Mouse (Mus musculus) stomach, postnatal 0 days (tissue): ENCODE data around the gene Srcap. TPM values are rescaled to one million over a fixed set of nuclear protein-coding genes. Genes with fewer than 3 reads are reported as not detected.

ENCODE experiments used
- ATAC-seq: fragments of 200-750 bp; cut with Nextera tagmentation; 2 replicates; pipeline ENCODE4 v1.8.0; 2017; ENCODE audit not compliant: low FRiP score, low TSS enrichment
- DNase-seq: peaks from one replicate; pipeline ENCODE4 v3.0.0-alpha.2; 2016; ENCODE audit warnings: low spot score
- H3K27ac ChIP-seq: fragments of 300-500 bp; sonication (generic); replicated peaks from 2 replicates; pipeline ENCODE4 v1.5.1; 2014; ENCODE audit warnings: mild to moderate bottlenecking, control low read depth
- H3K27me3 ChIP-seq: fragments of 300-500 bp; sonication (generic); 2 replicates; pipeline ENCODE4 v1.6.1; 2014; ENCODE audit warnings: low read length; ENCODE audit not compliant: control insufficient read depth, insufficient read depth
- H3K36me3 ChIP-seq: fragments of 300-500 bp; sonication (generic); 2 replicates; pipeline ENCODE4 v1.6.1; 2014; ENCODE audit warnings: low read length, mixed read lengths; ENCODE audit not compliant: control insufficient read depth, insufficient read depth
- H3K4me1 ChIP-seq: fragments of 300-500 bp; sonication (generic); replicated peaks from 2 replicates; pipeline ENCODE4 v1.6.1; 2014; ENCODE audit warnings: antibody characterized with exemption; ENCODE audit not compliant: control insufficient read depth, insufficient read depth
- H3K4me2 ChIP-seq: fragments of 300-500 bp; sonication (generic); replicated peaks from 2 replicates; pipeline ENCODE4 v1.6.1; 2014; ENCODE audit warnings: low read depth, mild to moderate bottlenecking, control low read depth, moderate library complexity
- H3K4me3 ChIP-seq: fragments of 300-500 bp; sonication (generic); 2 replicates; pipeline ENCODE4 v1.5.1; 2014; ENCODE audit warnings: low read depth, low read length, control low read depth
- H3K9ac ChIP-seq: fragments of 300-500 bp; sonication (generic); 2 replicates; pipeline ENCODE4 v1.6.1; 2014; ENCODE audit warnings: mild to moderate bottlenecking, low read length, control low read depth, mixed read lengths
- H3K9me3 ChIP-seq: fragments of 300-500 bp; sonication (generic); 2 replicates; pipeline ENCODE4 v1.6.1; 2016; ENCODE audit warnings: low read length; ENCODE audit not compliant: control insufficient read depth
- CTCF ChIP-seq: IDR thresholded peaks from 2 replicates; pipeline ENCODE4 v1.5.1; 2016; ENCODE audit warnings: antibody characterized with exemption, low read depth, mild to moderate bottlenecking, moderate library complexity
- EP300 ChIP-seq: optimal IDR thresholded peaks from 2 replicates; pipeline ENCODE3; 2016; ENCODE audit warnings: antibody characterized with exemption
- WGBS: fragments of 180-500 bp; shearing (Covaris S2); extraction: QIAGEN DNeasy Blood & Tissue Kit; methylation state at CpG from one replicate; pipeline ENCODE4 v1.1.7; 2014; 5-methylcytosine and 5-hydroxymethylcytosine counted together
- polyA plus RNA-seq: library from polyadenylated mRNA; unstranded; fragments of >200 nt; fragmentation: Nextera tagmentation; extraction: Ambion mirVana; gene quantifications from 2 replicates; pipeline ENCODE4 v1.2.1, GENCODE M21; 2015

The Srcap gene
- polyA plus RNA-seq, 1 experiment from 2014 or later, result 13.0 TPM

DNA sequence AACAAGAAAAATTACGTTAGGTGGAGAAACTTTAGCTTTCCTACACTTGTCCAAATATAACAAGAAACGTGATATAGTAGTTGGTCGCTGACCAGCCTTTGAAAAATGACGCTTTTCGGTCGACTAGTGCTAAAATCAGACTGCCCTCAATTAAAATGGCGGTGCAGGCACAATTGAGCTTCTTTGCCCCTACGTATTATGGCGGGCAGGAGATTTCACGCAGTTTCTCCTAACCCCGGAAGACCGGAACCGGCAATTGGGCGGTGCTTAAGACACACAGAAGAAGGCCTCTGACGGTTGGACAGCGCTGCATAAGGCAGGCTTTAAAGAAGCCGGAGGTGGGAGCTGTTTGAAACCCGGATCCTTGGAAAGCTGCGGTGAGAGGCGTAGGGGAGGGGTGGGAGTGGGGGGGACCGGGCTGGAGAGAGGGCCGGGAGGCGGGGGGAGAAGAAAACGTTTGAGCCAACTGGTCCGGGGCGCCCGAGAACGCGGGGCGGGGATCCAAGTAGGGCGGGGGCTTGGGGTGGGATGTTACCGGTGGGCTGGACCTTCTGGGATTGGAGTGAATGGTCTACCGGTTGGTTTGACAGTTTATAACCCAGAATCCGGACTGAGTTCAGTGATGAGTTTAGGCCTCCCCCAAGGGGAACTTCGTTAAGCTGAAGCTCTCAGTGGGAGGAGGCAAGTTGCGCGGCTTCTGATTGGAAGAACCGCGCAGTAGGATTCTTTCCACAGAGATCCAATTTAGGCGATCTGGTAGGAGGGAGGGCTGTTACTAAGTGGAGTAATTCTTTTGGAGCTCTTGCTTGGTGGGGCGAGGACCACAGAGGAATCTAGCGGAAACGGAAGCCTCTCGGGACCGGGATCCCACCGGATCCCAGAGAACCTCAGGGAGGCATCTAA, 40.8 kb upstream of the Srcap start:
- Histone ChIP-seq H3K9me3 (no peaks in the 10 kb centered on the region), H3K9ac (peak overlapping the region; percentile 89), H3K27me3 (no peaks in the 10 kb centered on the region), H3K4me3 (peak overlapping the region; percentile 75), H3K27ac (peak overlapping the region; percentile 99), H3K4me2 (peak overlapping the region; percentile 78), H3K4me1 (no peaks in the 10 kb centered on the region), H3K36me3 (peaks cover 19% of the 10 kb centered on the region)
- peak; percentile 88 for TF ChIP-seq EP300
- no peak; the same call in 1 of the 2 replicates for TF ChIP-seq CTCF
- WGBS, result under 1% methylated on average over 46 of the region's 46 CpGs
- ATAC-seq (peak; percentile 91), DNase-seq (peak; percentile 92)

GRCm38 (mm10) chr7:127471646-127472010, 40.2 kb upstream of the Srcap start:
- Histone ChIP-seq H3K4me2 (peak overlapping the region; percentile 78), H3K4me3 (peak overlapping the region; percentile 75), H3K4me1 (no peaks in the 10 kb centered on the region), H3K9ac (peak overlapping the region; percentile 89), H3K36me3 (peaks cover 19% of the 10 kb centered on the region), H3K27ac (peak overlapping the region; percentile 99), H3K9me3 (no peaks in the 10 kb centered on the region), H3K27me3 (no peaks in the 10 kb centered on the region)
- peak; percentile 56 for ATAC-seq
- DNase-seq, result peak; percentile 70
- TF ChIP-seq CTCF, result peak; percentile 42; the same call in 1 of the 2 replicates
- TF ChIP-seq EP300, result no peak
- WGBS, result 0% methylated on average over 24 of the region's 25 CpGs

DNA sequence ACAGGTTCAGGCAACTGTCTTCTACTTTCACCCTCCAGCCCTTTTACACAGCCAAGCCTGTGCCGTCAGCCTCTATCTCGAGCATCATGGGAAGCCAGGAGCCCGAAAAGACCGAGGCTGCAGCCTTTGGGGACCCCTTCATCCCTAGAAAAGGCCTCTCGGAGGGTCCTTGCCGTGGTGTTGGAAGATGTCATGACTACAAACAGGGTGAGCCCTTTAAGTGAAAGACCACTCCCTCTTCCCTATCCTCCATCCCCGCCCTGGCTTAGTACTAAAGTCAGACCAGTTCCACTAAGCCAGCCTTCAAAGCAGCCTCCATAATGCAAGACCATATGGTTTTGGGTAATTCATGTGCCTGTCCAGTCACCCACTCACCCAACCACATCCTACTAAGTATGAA, 39.7 kb upstream of the Srcap start:
- H3K4me2 ChIP-seq, result peak overlapping the region; percentile 78
- H3K4me1 ChIP-seq, result no peaks in the 10 kb centered on the region
- peaks cover 19% of the 10 kb centered on the region for H3K36me3 ChIP-seq
- H3K9me3 ChIP-seq, result no peaks in the 10 kb centered on the region
- WGBS, result under 1% methylated on average over 7 of the region's 7 CpGs
- DNase-seq, result no peak
- H3K27ac ChIP-seq, result peak overlapping the region; percentile 99
- no peak for ATAC-seq
- TF ChIP-seq CTCF (no peak), EP300 (no peak)
- no peaks in the 10 kb centered on the region for H3K27me3 ChIP-seq
- H3K9ac ChIP-seq, result peak overlapping the region; percentile 89
- H3K4me3 ChIP-seq, result peak overlapping the region; percentile 75

DNA sequence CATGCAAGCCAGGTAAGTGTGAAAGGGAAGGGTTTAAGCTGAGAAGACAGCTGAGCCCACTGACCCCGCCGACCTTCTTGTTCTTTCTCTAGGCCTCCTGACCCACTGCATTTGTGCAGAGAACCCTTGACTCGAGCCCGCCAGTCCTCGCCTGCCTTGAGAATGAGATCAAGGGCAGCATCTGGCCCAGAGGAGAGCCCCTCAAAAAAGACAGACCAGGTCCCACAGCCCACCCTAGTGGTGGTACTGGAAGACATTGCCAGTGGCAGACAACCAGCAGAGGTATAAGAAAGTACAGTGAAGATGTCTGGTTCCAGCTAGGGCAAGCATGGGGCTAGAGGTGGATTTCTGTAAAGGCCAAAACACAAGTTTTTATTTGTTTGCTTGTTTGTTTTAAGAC, 38.1 kb upstream of the Srcap start:
- ATAC-seq, result no peak
- no peak for DNase-seq
- no peak overlapping the region for H3K4me2 ChIP-seq

GRCm38 (mm10) chr7:127474378-127475070, 37.3 kb upstream of the Srcap start:
- H3K36me3 ChIP-seq, result peaks cover 19% of the 10 kb centered on the region
- DNase-seq (no peak), ATAC-seq (no peak)

More for the DNA sequence above, 38.1 kb upstream of the Srcap start:
- Histone ChIP-seq H3K27ac (no peak overlapping the region), H3K4me3 (no peak overlapping the region), H3K9me3 (no peaks in the 10 kb centered on the region), H3K36me3 (peaks cover 19% of the 10 kb centered on the region), H3K9ac (no peak overlapping the region), H3K4me1 (no peaks in the 10 kb centered on the region), H3K27me3 (no peaks in the 10 kb centered on the region)
- TF ChIP-seq EP300 (no peak), CTCF (peak; percentile 51)
- 89% methylated on average over 5 of the region's 5 CpGs for WGBS

More at GRCm38 (mm10) chr7:127474378-127475070, 37.3 kb upstream of the Srcap start:
- Histone ChIP-seq H3K27me3 (no peaks in the 10 kb centered on the region), H3K4me2 (no peak overlapping the region), H3K9me3 (no peaks in the 10 kb centered on the region), H3K4me1 (no peaks in the 10 kb centered on the region), H3K27ac (no peak overlapping the region), H3K4me3 (no peak overlapping the region), H3K9ac (no peak overlapping the region)
- 74% methylated on average over 6 of the region's 6 CpGs for WGBS
- TF ChIP-seq EP300 (no peak), CTCF (no peak)
